ENCODE assay signal across 15 mouse cellular contexts in genomic region chr11:120303119-120303518, GRCm38 (mm10). TPM values are rescaled to one million over a fixed set of nuclear protein-coding genes. Genes with fewer than 3 reads are reported as not detected.
DNase-seq lines count a peak whose midpoint lies in the region; ATAC-seq and TF ChIP-seq lines count a peak whose summit lies in the region.
"Had no signal": no experiment of that assay in that cellular context is flagged by ENCODE, and none has a peak within 500 bp of the region (broad histone marks: within the 10 kb centered on the region; RNA-seq: fewer than 3 reads in every experiment).

No protein-coding gene starts in this region.

- H3K36me3 ChIP-seq in heart, embryonic 11.5 days (ENCODE audit: control insufficient read depth, insufficient read depth, low read length), result no peaks in the 10 kb centered on the region
- H3K36me3 ChIP-seq in heart, adult 2 months (ENCODE audit: control insufficient read depth, insufficient read depth, low read length), result no peaks in the 10 kb centered on the region
- H3K36me3 ChIP-seq in midbrain, embryonic 10.5 days, result no peaks in the 10 kb centered on the region
- H3K36me3 ChIP-seq in midbrain, embryonic 13.5 days, result no peaks in the 10 kb centered on the region
- no peaks in the 10 kb centered on the region for H3K36me3 ChIP-seq in liver, embryonic 15.5 days (replicated peaks)
- H3K36me3 ChIP-seq: embryonic facial prominence, embryonic 12.5 days; limb, embryonic 15.5 days had no signal

- 77% methylated on average over 9 of the region's 9 CpGs for WGBS in heart, embryonic 11.5 days (ENCODE audit: insufficient replicate concordance)
- 94% methylated on average over 9 of the region's 9 CpGs for WGBS in heart, adult 2 months
- 85% methylated on average over 9 of the region's 9 CpGs for WGBS in midbrain, embryonic 10.5 days
- 87% methylated on average over 9 of the region's 9 CpGs for WGBS in midbrain, embryonic 13.5 days
- 65% methylated on average over 9 of the region's 9 CpGs for WGBS in liver, embryonic 15.5 days (ENCODE audit: insufficient replicate concordance)

- peak overlapping the region; percentile 57; the same call in 1 of the 2 replicates for H3K27ac ChIP-seq in heart, embryonic 11.5 days (ENCODE audit: low read depth, low read length)
- no peak overlapping the region for H3K27ac ChIP-seq in heart, adult 2 months
- H3K27ac ChIP-seq in midbrain, embryonic 10.5 days (replicated peaks), result peak overlapping the region; percentile 34; the same call in 1 of the 2 replicates
- H3K27ac ChIP-seq in midbrain, embryonic 13.5 days, result no peak overlapping the region
- H3K27ac ChIP-seq in liver, embryonic 15.5 days (replicated peaks), result peak overlapping the region; percentile 87
- H3K27ac ChIP-seq: embryonic facial prominence, embryonic 12.5 days; limb, embryonic 15.5 days had no signal

- TF ChIP-seq EP300 in heart, adult 2 months (IDR thresholded peaks at IDR 0.05; ENCODE audit: insufficient read depth, low read depth, low read length), result no peak

- no peak for ATAC-seq in heart, embryonic 11.5 days (replicated peaks; ENCODE audit: insufficient number of reproducible peaks, low FRiP score, low TSS enrichment)
- no peak for ATAC-seq in midbrain, embryonic 13.5 days
- no peak for ATAC-seq in liver, embryonic 15.5 days (ENCODE audit: insufficient read depth)

- H3K79me2 ChIP-seq in heart, adult 2 months (replicated peaks; ENCODE audit: control insufficient read depth, insufficient read depth, low read length), result no peaks in the 10 kb centered on the region

- H3K4me1 ChIP-seq in heart, embryonic 11.5 days (ENCODE audit: control insufficient read depth, insufficient read depth, low read length), result peaks cover 45% of the 10 kb centered on the region
- peaks cover 13% of the 10 kb centered on the region for H3K4me1 ChIP-seq in heart, adult 2 months (ENCODE audit: control insufficient read depth, insufficient read depth, low read length)
- H3K4me1 ChIP-seq in midbrain, embryonic 10.5 days, result peaks cover 63% of the 10 kb centered on the region
- H3K4me1 ChIP-seq in midbrain, embryonic 13.5 days (replicated peaks), result peaks cover 51% of the 10 kb centered on the region
- H3K4me1 ChIP-seq in liver, embryonic 15.5 days (replicated peaks), result peaks cover 93% of the 10 kb centered on the region

- H3K4me2 ChIP-seq in heart, embryonic 11.5 days, result peak overlapping the region; percentile 90
- no peak overlapping the region for H3K4me2 ChIP-seq in midbrain, embryonic 13.5 days (replicated peaks)
- peak overlapping the region; percentile 97 for H3K4me2 ChIP-seq in liver, embryonic 15.5 days
- H3K4me2 ChIP-seq: embryonic facial prominence, embryonic 12.5 days; limb, embryonic 15.5 days had no signal

- no peak overlapping the region for H3K4me3 ChIP-seq in heart, embryonic 11.5 days (ENCODE audit: low read depth, low read length)
- H3K4me3 ChIP-seq in heart, adult 2 months, result no peak overlapping the region
- H3K4me3 ChIP-seq in midbrain, embryonic 10.5 days, result no peak overlapping the region
- no peak overlapping the region for H3K4me3 ChIP-seq in midbrain, embryonic 13.5 days (replicated peaks)
- peak overlapping the region; percentile 70 for H3K4me3 ChIP-seq in liver, embryonic 15.5 days (replicated peaks)
- H3K4me3 ChIP-seq: embryonic facial prominence, embryonic 12.5 days; limb, embryonic 15.5 days had no signal

- no peak for TF ChIP-seq CTCF in heart, adult 2 months (IDR thresholded peaks at IDR 0.05)

- intact Hi-C loops in heart, adult 2 months (cut with DNase I), result no loop called here

- H3K27me3 ChIP-seq in heart, embryonic 11.5 days (ENCODE audit: control insufficient read depth, insufficient read depth, low read length), result no peaks in the 10 kb centered on the region
- H3K27me3 ChIP-seq in heart, adult 2 months (ENCODE audit: control insufficient read depth, insufficient read depth, low read length), result no peaks in the 10 kb centered on the region
- H3K27me3 ChIP-seq in midbrain, embryonic 10.5 days (ENCODE audit: low read depth, poor library complexity, severe bottlenecking), result peaks cover 26% of the 10 kb centered on the region
- peaks cover 25% of the 10 kb centered on the region for H3K27me3 ChIP-seq in midbrain, embryonic 13.5 days
- peaks cover 20% of the 10 kb centered on the region for H3K27me3 ChIP-seq in liver, embryonic 15.5 days
- H3K27me3 ChIP-seq: embryonic facial prominence, embryonic 12.5 days had no signal

- H3K9me3 ChIP-seq in heart, embryonic 11.5 days (replicated peaks; ENCODE audit: control insufficient read depth, low read length), result no peaks in the 10 kb centered on the region
- H3K9me3 ChIP-seq in midbrain, embryonic 10.5 days (replicated peaks), result no peaks in the 10 kb centered on the region
- H3K9me3 ChIP-seq in midbrain, embryonic 13.5 days, result no peaks in the 10 kb centered on the region
- no peaks in the 10 kb centered on the region for H3K9me3 ChIP-seq in liver, embryonic 15.5 days (replicated peaks)
- H3K9me3 ChIP-seq: embryonic facial prominence, embryonic 12.5 days; limb, embryonic 15.5 days had no signal

- peak; percentile 36 for DNase-seq in cerebellum, adult 9-10 months
- no peak for DNase-seq in cerebellum, postnatal 4 days (ENCODE audit: low spot score in 2 of 2)
- no peak for DNase-seq in heart, adult 2 months
- no peak for DNase-seq in midbrain, embryonic 10.5 days (ENCODE audit: low spot score)
- DNase-seq in cerebellum, postnatal 14 days, result no peak
- DNase-seq: cerebellum, adult 11-12 months; kidney, adult 2 months had no signal

- TF ChIP-seq POLR2A in heart, adult 2 months (IDR thresholded peaks at IDR 0.05; ENCODE audit: insufficient read depth, low read depth, low read length), result no peak

- H3K9ac ChIP-seq in heart, embryonic 11.5 days (ENCODE audit: low read depth, low read length), result peak overlapping the region; percentile 56; the same call in 1 of the 2 replicates
- no peak overlapping the region for H3K9ac ChIP-seq in heart, adult 2 months (ENCODE audit: low read depth, low read length)
- H3K9ac ChIP-seq in midbrain, embryonic 13.5 days (replicated peaks), result no peak overlapping the region
- peak overlapping the region; percentile 67 for H3K9ac ChIP-seq in liver, embryonic 15.5 days
- H3K9ac ChIP-seq: embryonic facial prominence, embryonic 12.5 days; limb, embryonic 15.5 days had no signal

RNA-seq across cellular contexts. Expression of gene Actg1, which starts 45.2 kb away (rescaled TPM):
- 1,448 and 1,508 TPM in 2 replicates for polyA plus RNA-seq in heart, embryonic 11.5 days (2014; fragmentation: Nextera tagmentation; extraction: Ambion mirVana)
- 100 to 1,000 TPM; 222 to 321 TPM for total RNA-seq in heart, adult 2 months (2021)
- 510 and 694 TPM in 2 replicates for polyA plus RNA-seq in heart, adult 2 months (2012; rRNA removed)
- 2,836 and 2,964 TPM in 2 replicates for polyA plus RNA-seq in midbrain, embryonic 10.5 days (2016; fragmentation: Nextera tagmentation; extraction: Ambion mirVana)
- 3,928 and 4,113 TPM in 2 replicates for polyA plus RNA-seq in midbrain, embryonic 13.5 days (2015; fragmentation: Nextera tagmentation; extraction: Ambion mirVana)
- polyA plus RNA-seq in liver, embryonic 15.5 days (2015; fragmentation: Nextera tagmentation; extraction: Ambion mirVana), result 559 and 587 TPM in 2 replicates

RNA-seq across cellular contexts. Expression of gene Fscn2, which starts 58.2 kb away (rescaled TPM):
- 0.57 TPM in 1 of 2 replicates, not detected in the other for polyA plus RNA-seq in heart, embryonic 11.5 days (2014; fragmentation: Nextera tagmentation; extraction: Ambion mirVana)
- total RNA-seq in heart, adult 2 months (2021), result not detected
- polyA plus RNA-seq in heart, adult 2 months (2012; rRNA removed), result 0.15 and 0.21 TPM in 2 replicates
- 0.61 and 0.62 TPM in 2 replicates for polyA plus RNA-seq in midbrain, embryonic 10.5 days (2016; fragmentation: Nextera tagmentation; extraction: Ambion mirVana)
- 1.9 and 2.2 TPM in 2 replicates for polyA plus RNA-seq in midbrain, embryonic 13.5 days (2015; fragmentation: Nextera tagmentation; extraction: Ambion mirVana)
- not detected in 2 replicates for polyA plus RNA-seq in liver, embryonic 15.5 days (2015; fragmentation: Nextera tagmentation; extraction: Ambion mirVana)
- total RNA-seq: common myeloid progenitor, adult 5-6 weeks; layer of hippocampus, postnatal 10 days; left cerebral cortex, postnatal 10 days had no signal

Comparison
In these comparisons a context has a peak if more than half of its experiments do, and no peak if none do; other contexts are left out.
1. H3K27ac ChIP-seq: peak in heart, embryonic 11.5 days (single experiment), midbrain, embryonic 10.5 days (single experiment) and liver, embryonic 15.5 days (single experiment); none in heart, adult 2 months (single experiment) and midbrain, embryonic 13.5 days (single experiment).
2. H3K9ac ChIP-seq: peak in heart, embryonic 11.5 days (single experiment) and liver, embryonic 15.5 days (single experiment); none in heart, adult 2 months (single experiment) and midbrain, embryonic 13.5 days (single experiment).